Mouse (Mus musculus) heart, adult 18-20 months (tissue): ENCODE measurements around the gene St7. TPM values are rescaled to one million over a fixed set of nuclear protein-coding genes. Genes with fewer than 3 reads are reported as not detected.
A peak's percentile ranks its signal among the peaks of the same experiment; 100 is the strongest.

Source experiments
- DNase-seq, 2 experiments: peaks; one replicate each; pipeline ENCODE4 v3.0.0; 2021 to 2022; ENCODE audit warnings: mixed read lengths in 1 of 2
- total RNA-seq, 2 experiments: library from RNA; stranded (reverse); gene quantifications; 2 replicates each; pipeline ENCODE4 v1.2.3; 2021

The St7 gene
- total RNA-seq, 2 experiments from 2014 or later: 16.0 to 16.8 TPM

DNA sequence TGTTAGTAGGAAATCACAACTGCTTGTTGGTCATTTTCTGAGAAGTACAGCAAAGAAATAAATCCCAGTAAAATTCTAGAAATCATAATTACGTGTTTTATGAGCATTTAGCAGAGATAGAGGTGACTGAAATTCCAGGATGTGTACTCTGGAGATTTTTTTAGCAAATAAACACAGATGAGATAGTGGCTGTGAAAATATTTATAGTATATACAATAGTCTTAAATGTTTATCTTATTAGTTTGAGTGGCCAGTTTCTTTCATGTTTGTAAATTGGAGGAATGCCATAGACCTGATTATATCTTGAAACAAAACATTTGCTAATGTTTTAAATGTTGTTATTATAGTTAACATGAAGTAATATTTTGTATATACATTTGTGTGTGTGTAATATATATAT is 205.8 kb downstream of the St7 start:
- no peak for DNase-seq

DNA sequence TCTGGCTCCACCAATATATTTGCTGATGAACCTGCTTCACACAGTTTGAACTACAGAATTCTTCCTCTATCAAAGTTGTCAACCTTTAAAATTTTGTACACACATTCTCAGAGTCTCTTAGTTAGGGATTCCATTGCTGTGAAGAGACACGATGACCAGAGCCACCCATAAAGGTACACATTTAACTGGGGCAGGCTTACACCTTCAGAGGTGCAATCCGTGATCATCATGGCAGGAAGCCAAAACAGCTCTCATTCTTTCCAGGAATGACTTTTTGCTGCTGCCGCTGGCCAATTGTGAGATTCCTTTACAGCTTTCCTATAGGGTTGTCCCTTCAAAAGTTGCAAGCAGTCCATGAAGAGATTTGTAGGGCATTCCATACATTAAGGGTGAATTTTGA is 210.6 kb downstream of the St7 start:
- no peak for DNase-seq

DNA sequence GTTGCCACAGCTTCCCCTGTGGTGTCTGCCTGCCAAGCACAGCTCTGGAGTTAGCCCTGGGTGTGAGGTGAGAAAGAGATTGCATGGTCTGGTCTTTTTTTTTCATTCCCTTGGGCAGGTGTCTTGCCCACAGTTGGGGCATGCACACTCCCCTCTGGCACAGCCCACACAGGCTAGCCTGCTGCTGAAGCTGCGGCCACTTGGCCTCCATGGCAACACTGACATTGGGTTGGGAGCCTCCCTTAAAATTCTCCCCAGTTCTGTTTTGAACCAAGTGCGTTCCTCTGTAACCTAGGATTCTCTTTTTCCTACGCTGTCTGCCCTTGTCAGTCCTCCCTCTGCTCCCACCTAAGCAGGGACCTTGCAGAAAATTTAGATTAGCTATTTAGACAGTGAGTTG is 213.0 kb downstream of the St7 start:
- no peak for DNase-seq

DNA sequence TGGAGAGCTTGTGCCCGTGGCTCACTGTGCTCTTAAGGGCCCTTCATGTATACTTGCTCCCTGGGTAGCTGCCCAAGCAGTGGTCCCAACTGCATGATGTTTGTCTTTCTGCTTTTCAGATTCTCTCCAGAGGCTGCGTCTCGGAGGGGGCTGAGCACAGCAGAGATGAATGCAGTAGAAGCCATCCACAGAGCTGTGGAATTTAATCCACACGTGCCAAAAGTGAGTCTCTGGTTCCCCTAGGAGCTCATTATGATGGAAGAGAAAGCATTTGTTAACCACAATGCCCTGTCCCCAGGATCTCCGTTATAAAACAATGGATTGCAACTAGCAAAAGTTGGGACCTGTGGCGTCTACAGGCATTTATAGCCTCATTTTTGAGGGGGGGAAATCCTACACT is 213.6 kb downstream of the St7 start:
- DNase-seq: no peak

- no peak for DNase-seq
Measured at GRCm38 (mm10) chr6:17912312-17912711, 219.6 kb downstream of the St7 start.

DNA sequence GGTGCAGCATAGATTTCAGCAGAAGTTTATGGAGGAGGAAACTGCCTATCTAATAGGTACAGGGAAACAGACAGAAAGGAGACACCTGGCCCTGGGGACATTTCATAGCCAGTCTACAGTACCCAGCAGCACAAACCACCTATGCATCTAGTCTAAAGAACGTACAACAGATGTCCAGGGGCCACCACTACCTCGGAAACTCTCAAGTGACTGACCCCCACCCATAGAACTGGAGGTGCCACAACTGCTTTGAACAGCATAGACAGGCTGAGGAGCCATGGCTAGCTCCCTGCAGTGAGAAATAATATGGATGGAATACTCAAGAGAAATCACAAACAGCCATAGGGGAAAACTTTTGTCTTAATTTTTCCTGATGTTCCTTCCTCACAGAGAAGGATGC is 220.1 kb downstream of the St7 start:
- no peak for DNase-seq

GRCm38 (mm10) chr6:17913315-17913714 is 220.6 kb downstream of the St7 start:
- DNase-seq: no peak

DNA sequence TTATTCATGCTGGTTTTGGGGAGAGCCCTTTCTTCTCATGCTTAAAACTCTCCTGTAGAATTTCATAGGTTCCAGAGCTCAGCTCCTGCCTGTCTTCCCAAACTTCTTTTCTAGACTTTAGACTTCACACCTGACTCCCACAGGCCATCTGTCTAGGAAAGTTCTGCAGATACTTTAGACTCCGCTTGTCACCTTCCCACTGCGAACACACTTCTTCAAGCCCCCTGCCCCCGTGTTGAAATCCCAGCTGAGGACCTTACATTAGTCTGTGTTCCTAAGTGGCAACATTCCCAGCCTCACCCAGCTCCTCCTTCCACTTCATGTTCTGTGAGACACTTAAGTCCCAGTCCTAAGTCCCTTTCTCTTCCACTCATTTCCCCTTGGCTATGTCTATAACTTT is 221.6 kb downstream of the St7 start:
- no peak for DNase-seq

- no peak for DNase-seq
Measured at GRCm38 (mm10) chr6:17917233-17917632, 224.5 kb downstream of the St7 start.

DNA sequence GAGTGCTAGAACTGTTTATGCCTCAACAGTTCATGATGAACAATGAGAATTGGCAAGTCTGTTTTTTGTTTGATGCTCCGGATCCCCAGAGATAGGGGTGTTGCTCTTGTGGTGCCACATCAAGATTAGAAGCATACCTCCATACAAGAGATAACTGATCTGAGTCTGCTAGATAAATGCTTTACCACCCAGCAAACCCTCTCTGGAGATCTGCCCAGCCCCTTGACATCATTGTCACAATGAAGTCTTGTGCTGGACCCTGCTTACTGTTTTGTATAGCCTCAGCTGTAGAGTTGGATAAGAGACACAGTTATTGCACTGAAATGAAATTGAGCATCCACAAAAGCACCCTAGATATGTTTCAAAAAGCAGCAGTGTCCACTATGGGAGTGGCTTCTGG is 229.4 kb downstream of the St7 start:
- no peak for DNase-seq

DNA sequence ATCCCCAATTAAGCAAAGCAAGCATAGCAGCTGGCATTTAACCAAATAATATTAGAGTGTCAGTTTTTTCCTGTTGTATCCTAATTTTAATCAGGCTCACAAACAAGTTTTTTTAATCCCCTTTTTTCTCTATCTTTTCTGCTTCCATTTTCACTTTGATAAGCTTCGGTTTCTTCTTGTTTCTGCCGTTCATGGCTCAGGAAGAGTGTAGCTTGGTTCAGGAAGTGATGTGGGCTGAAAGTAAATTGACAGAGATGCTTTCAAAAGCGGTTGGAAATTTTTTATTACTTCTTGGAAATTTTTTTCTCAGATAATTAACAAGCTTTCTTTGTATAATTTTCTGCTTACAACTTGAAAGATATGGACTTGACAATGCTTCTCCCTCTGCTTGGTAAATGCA is 230.2 kb downstream of the St7 start:
- DNase-seq: no peak

DNA sequence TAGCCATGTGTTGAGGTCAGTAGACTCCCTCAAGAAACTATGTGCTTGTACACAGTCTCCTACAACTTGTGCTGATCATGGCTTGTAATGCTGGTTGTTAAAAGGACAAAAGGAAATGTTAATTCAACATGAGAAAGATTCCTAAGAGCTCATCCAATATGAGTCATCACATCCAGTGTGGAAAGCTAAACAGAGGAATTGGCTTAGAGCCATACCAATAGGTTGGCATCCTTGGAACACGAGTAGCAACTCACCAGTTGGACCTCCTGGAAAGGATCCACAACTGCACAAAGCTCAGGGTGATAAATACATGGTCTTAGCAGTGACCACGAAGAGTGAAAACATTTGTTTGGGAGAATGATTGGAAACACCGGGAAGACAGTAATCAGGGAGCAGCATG is 230.6 kb downstream of the St7 start:
- DNase-seq: no peak

- no peak for DNase-seq
Measured at GRCm38 (mm10) chr6:17923894-17924505, 231.3 kb downstream of the St7 start.

GRCm38 (mm10) chr6:17925267-17925666 is 232.5 kb downstream of the St7 start:
- DNase-seq: peak in 1 of 2 experiments; percentile 22

- DNase-seq: no peak
Measured at GRCm38 (mm10) chr6:17927746-17928145, 235.0 kb downstream of the St7 start.

- no peak for DNase-seq
Measured at GRCm38 (mm10) chr6:17931187-17931586, 238.5 kb downstream of the St7 start.

DNA sequence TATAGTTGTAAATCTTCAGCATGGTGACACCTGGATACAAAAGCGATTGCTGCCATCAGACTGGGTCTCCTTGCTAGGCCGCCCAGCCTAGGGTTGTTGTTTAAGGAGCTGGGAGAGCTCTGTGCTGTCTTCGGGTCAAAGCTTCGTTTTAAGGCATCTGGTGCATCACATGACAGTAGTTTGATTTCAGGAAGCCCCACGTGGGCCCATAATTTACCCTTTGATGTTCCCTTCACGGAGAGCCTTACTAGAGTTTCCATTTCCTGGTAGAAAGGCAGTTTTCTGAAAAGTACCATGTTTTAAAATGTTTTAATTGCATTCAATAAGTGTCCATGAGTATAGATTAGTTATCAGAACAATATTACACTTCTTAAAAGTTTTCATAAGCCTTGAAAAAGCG is 239.1 kb downstream of the St7 start:
- DNase-seq: no peak

DNA sequence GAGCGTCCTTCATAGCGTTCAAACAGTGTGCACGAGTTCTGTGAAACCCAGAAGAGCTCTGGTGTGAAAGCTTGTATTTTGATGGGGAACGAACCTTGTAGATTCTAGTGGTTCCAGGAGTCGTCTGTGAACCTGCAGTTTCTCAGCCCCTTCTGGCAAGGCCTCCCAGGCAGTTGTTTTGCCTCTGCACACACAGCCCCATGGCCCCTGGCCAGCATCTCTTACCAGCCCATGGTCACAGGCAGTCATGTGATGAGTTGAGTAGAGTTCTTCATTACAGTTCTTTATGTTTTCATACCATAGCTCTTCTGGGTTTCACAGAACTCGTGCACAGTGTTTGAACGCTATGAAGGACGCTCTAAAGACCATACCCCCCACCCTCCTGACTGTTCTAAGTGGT is 240.1 kb downstream of the St7 start:
- no peak for DNase-seq

DNA sequence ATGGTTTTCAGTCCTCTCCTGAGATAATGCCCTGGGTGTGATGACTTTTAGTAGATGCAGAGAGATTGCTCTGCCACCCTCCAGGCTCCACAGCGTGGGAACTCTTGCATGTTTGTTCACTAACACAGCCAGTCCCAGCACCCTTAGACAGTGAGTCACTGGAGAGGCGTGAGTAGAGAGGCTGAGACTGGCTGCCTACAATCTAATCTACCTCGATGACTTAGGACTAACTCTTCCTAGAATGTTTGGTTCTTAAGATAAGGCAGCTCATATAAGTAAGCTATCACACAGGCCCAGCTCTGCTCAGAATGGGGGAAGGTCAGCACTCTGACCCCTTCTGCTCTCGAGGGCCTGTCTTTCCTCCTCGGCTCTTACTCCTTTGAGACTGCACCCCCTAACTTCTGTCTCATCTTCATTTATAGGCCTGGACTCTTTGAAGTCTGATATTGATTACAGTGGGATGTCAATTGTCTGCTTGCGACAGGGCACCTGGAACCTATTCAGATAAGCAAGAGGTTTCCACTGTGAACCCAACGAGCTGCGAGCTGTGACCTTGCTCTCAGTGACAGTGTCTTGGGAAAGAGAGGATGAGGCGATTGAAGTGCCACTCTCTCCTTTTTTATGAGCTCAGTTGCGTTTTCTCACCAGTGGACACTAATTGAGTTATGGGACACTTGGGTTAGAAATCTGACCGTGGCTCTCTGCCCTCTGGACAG is 246.1 kb downstream of the St7 start:
- no peak for DNase-seq

DNA sequence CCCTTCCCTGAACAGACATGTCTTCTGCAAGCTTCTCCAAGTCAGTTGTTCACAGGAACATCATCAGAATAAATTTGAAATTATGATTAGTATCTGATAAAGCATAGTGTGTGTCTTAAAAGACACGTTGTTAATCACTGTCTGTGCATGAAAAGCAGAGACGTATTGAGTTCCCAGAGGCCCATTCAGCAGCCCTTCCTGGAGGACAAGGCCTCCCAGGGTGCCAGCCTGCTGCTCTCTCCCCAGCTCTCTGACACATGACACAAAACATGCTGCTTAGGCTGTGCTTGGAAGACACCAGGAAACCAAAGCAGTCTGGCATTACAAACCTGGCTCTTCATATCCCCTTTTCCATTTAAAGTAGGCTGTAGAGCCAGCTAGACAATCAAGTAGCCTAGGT is 249.2 kb downstream of the St7 start:
- no peak for DNase-seq

DNA sequence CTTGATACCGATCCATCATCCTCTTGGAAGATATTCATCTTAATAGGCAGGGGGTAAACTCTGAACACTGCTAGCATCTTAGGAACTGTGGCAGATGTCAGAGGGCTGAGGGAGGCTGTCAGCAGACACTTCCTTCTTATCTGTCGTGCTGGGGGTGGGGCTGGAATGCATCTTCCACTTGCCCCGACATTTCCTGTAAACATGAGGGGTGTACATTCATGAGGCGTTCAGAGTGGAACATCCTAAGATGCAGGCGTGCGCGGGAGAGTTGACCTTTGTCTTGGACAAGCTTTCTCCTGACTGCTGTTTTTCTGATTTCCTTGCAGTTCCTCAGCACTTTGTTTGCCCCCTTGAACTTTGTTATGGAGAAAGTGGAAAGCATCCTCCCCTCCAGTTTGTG is 249.6 kb downstream of the St7 start:
- DNase-seq: no peak

DNA sequence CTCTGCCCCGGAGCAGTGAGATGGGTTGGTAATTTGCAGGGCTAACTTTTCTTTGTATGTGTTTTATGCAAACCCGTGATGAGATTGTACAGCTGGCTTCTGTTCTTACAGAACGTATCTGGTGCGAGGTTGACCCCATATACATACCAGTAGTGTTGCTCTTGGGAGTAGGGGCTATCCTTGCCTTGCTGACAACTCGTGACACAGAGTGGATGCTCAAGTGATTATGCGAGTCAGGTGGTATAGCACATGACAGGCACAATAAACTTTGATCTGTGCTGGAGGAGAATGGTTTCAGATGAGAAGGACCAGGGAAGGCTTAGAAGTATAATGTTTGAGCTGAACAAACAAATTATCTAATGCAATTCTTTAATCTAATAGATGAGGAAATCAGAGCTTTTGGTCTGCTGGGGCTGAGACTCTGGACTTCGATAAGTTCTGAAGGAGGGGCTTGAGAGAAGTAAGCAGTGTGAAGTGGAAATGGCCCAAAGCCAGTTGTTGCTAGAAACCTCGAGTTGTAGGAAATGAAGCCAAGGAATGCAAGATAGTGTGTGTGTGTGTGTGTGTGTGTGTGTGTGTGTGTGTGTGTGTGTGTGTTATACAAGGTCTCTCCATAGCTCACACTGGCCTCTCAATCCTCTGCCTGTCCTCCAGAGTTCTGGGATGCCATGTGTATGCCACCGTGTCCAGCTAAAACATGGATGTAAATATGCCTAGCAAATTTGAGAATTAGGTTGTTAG is 251.3 kb downstream of the St7 start:
- DNase-seq: no peak

DNA sequence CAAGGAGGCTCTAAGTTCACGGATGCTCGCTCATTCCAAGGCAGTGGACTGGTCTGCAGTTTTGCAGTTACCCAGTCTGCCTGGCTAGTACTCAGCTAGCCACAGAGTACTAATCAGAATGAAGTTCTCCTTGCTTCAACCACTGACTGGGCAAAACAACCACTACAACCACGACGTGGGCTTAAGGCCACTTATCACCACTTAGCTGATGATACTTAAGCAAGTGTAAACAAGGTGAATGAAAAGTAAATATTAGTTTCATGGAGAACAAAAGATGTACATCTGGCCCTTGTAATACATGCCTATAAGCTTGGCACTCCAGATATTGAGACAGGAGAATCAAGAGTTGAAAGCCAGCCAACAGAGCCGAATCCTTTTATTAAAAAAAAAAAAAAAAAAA is 253.7 kb downstream of the St7 start:
- no peak for DNase-seq
